Mouse (Mus musculus) limb, embryonic 12.5 days (tissue): ENCODE measurements around the gene Rnf40. TPM values are rescaled to one million over a fixed set of nuclear protein-coding genes. Genes with fewer than 3 reads are reported as not detected.
A peak's percentile ranks its signal among the peaks of the same experiment; 100 is the strongest.

Experiments
- ATAC-seq: fragments of 200-750 bp; cut with Nextera tagmentation; 2 replicates; pipeline ENCODE4 v1.8.0; 2017; ENCODE audit warnings: low read depth, moderate TSS enrichment; ENCODE audit not compliant: insufficient number of reproducible peaks, insufficient read depth, low FRiP score, low TSS enrichment
- H3K27ac ChIP-seq: fragments of 300-500 bp; sonication (generic); 2 replicates; pipeline ENCODE4 v1.5.1; 2016; ENCODE audit warnings: mild to moderate bottlenecking, moderate library complexity
- H3K27me3 ChIP-seq: fragments of 300-500 bp; sonication (generic); 2 replicates; pipeline ENCODE4 v1.6.1; 2016; ENCODE audit warnings: mild to moderate bottlenecking, moderate library complexity
- H3K36me3 ChIP-seq: fragments of 300-500 bp; sonication (generic); 2 replicates; pipeline ENCODE4 v1.6.1; 2016; ENCODE audit warnings: mild to moderate bottlenecking, moderate library complexity
- H3K4me1 ChIP-seq: fragments of 300-500 bp; sonication (generic); replicated peaks from 2 replicates; pipeline ENCODE4 v1.6.1; 2016
- H3K4me2 ChIP-seq: fragments of 300-500 bp; sonication (generic); 2 replicates; pipeline ENCODE4 v1.6.1; 2016; ENCODE audit warnings: mild to moderate bottlenecking, moderate library complexity
- H3K4me3 ChIP-seq: fragments of 300-500 bp; sonication (generic); replicated peaks from 2 replicates; pipeline ENCODE4 v1.5.1; 2016; ENCODE audit warnings: mild to moderate bottlenecking
- H3K9ac ChIP-seq: fragments of 300-500 bp; sonication (generic); replicated peaks from 2 replicates; pipeline ENCODE4 v1.6.1; 2016; ENCODE audit warnings: mild to moderate bottlenecking, moderate library complexity
- H3K9me3 ChIP-seq: fragments of 300-500 bp; sonication (generic); 2 replicates; pipeline ENCODE4 v1.6.1; 2016; ENCODE audit warnings: mild to moderate bottlenecking, moderate library complexity
- WGBS: fragments of 180-500 bp; shearing (Covaris S2); methylation state at CpG from one replicate; pipeline ENCODE4 v1.1.7; 2016; 5-methylcytosine and 5-hydroxymethylcytosine counted together
- polyA plus RNA-seq: library from polyadenylated mRNA; unstranded; fragments of >200 nt; fragmentation: Nextera tagmentation; extraction: Ambion mirVana; gene quantifications from 2 replicates; pipeline ENCODE4 v1.2.1, GENCODE M21; 2016

Gene Rnf40
- polyA plus RNA-seq, 1 experiment from 2014 or later, result 61.6 TPM

DNA sequence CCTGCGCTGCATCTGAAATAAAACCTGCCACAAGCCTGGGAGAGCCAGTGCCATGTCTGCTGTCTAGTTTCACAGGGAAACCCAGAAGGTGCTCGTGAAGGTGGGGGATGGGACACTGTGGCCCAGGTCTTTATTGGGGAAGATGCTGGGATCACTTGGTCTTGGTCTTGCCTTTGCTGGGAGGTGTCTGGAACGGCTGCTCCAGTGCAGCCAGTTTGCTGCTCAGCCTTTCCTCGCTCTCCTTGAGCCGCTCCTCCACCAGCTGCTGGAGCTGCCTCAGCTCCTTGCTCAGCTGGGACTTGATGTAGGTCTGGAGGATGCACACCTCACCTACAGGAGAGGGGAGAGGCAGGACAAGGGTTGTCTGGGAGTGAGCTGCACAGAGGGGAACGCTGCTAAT, 5.3 kb upstream of the Rnf40 start:
- Histone ChIP-seq H3K9me3 (no peaks in the 10 kb centered on the region), H3K36me3 (peaks cover 66% of the 10 kb centered on the region)

DNA sequence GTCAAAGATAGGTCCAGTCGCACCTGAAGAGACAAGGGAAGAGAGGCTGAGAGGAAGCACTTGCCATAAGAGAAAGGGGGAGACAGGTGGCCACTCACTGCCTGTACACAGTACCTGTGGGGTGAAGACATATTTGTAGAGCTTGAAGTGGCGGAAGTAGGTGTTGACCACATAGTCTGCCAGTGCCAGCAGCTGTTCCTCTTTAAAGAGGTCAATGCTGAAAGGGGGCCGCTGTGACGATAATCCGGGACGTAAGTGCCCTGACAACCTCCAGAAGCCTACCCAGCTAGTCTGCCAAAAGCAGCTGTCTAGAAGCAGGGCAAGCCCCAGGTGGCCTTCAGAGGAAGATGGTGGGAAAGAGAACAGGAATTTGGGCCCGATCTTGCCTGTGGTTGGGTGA, 3.5 kb upstream of the Rnf40 start:
- no peak overlapping the region for H3K27ac ChIP-seq
- no peaks in the 10 kb centered on the region for H3K27me3 ChIP-seq
- no peaks in the 10 kb centered on the region for H3K9me3 ChIP-seq
- H3K4me2 ChIP-seq, result no peak overlapping the region
- H3K4me1 ChIP-seq, result peaks cover 18% of the 10 kb centered on the region
- peaks cover 56% of the 10 kb centered on the region for H3K36me3 ChIP-seq
- no peak overlapping the region for H3K4me3 ChIP-seq
- 87% methylated on average over 7 of the region's 7 CpGs for WGBS
- no peak overlapping the region for H3K9ac ChIP-seq
- ATAC-seq, result no peak

More for the DNA sequence above, 5.3 kb upstream of the Rnf40 start:
- Histone ChIP-seq H3K27me3 (no peaks in the 10 kb centered on the region), H3K4me2 (no peak overlapping the region), H3K27ac (no peak overlapping the region), H3K9ac (no peak overlapping the region), H3K4me1 (peaks cover 10% of the 10 kb centered on the region), H3K4me3 (no peak overlapping the region)
- no peak for ATAC-seq
- 88% methylated on average over 6 of the region's 6 CpGs for WGBS

DNA sequence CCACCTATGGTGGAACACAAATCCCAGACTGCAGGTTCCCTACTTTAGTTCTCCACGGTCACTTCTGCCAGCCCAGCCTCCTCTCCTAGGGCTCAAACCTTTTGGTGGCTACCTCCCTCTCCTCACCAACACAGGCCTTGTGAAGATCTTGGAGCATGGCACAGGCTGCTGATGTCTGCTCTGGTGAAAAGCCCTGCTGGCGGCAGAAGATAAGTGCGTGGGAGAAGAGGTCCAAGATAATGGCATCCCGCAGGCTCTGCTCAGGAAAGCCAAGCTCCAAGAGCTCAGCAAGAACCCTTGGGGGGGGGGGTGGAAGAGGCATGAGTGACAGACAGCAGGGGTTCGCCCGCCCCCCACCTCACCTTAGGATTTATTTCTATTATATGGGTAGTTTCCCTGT, 2.4 kb upstream of the Rnf40 start:
- 92% methylated on average over 6 of the region's 6 CpGs for WGBS

DNA sequence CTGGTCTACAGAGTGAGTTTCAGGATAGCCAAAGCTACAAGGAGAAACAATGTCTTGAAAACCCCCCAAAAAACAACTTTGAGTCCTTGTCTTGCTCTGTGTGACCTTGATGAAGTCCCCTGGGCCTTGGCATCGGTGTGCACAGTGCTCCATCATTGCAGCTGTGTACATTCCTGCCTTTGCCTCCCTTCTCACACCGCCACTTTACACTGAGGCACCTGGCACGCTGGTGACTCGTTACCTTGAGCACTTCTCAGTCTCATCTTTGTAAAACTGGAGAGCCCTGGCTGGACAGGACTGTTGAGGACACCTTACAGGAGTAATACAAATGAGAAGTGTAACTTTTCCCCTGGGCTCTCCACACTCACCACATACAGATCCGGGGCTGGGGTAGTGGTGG, 1.4 kb upstream of the Rnf40 start:
- no peak for ATAC-seq
- H3K27ac ChIP-seq, result no peak overlapping the region

More for the DNA sequence above, 2.4 kb upstream of the Rnf40 start:
- Histone ChIP-seq H3K9me3 (no peaks in the 10 kb centered on the region), H3K36me3 (peaks cover 55% of the 10 kb centered on the region), H3K9ac (no peak overlapping the region), H3K4me2 (no peak overlapping the region), H3K4me3 (no peak overlapping the region), H3K27me3 (no peaks in the 10 kb centered on the region), H3K4me1 (peaks cover 18% of the 10 kb centered on the region), H3K27ac (no peak overlapping the region)
- ATAC-seq, result no peak

DNA sequence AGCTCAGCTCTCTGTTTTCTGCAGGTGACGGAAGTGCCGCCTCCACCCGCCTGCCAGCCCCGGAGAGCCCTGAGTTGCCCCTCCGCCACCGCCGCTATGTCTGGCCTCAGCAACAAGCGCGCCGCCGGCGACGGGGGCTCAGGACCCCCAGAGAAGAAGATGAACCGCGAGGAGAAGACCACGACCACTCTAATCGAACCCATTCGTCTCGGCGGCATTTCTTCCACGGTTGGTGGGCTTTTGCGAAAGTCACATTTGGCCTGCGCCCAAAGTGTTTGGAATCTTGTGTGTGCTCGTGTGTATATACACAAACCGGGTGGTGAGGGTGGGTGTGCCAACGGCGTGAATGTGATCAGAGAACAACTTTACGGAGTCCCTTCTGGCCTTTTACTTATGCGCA, 334 bp downstream of the Rnf40 start:
- H3K9me3 ChIP-seq, result no peaks in the 10 kb centered on the region
- H3K9ac ChIP-seq, result peak overlapping the region; percentile 78
- ATAC-seq, result no peak
- peaks cover 18% of the 10 kb centered on the region for H3K4me1 ChIP-seq
- peak overlapping the region; percentile 84 for H3K4me3 ChIP-seq
- 5% methylated on average over 29 of the region's 29 CpGs for whole genome bisulfite sequencing
- peaks cover 54% of the 10 kb centered on the region for H3K36me3 ChIP-seq
- H3K4me2 ChIP-seq, result peak overlapping the region; percentile 90
- H3K27me3 ChIP-seq, result no peaks in the 10 kb centered on the region
- peak overlapping the region; percentile 53; the same call in 1 of the 2 replicates for H3K27ac ChIP-seq

More for the DNA sequence above, 1.4 kb upstream of the Rnf40 start:
- Histone ChIP-seq H3K36me3 (peaks cover 55% of the 10 kb centered on the region), H3K9me3 (no peaks in the 10 kb centered on the region), H3K9ac (peak overlapping the region; percentile 53), H3K4me3 (peak overlapping the region; percentile 84), H3K27me3 (no peaks in the 10 kb centered on the region), H3K4me2 (peak overlapping the region; percentile 90), H3K4me1 (peaks cover 18% of the 10 kb centered on the region)
- 61% methylated on average over 5 of the region's 5 CpGs for WGBS

DNA sequence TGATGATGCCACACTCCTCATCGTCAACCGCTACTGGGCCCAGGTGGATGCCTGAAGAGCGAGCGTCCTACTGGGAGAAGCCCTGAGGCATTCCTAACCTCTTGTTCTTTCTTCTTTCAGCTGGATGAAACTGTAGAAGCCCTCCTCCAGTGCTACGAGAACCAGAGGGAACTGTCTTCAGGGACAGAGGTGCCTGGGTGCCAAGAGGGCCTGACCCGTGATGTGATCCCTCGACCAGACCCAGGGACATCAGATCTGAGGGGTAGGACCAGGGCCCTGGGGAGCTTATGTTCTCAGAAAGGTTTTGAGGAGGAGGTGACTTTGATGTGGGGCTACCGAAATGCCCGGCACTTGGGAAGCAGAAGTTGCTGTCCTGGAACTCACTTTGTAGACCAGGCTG, 1.1 kb downstream of the Rnf40 start:
- 91% methylated on average over 9 of the region's 9 CpGs for WGBS
- H3K9ac ChIP-seq, result no peak overlapping the region
- no peak overlapping the region for H3K27ac ChIP-seq
- no peaks in the 10 kb centered on the region for H3K27me3 ChIP-seq
- H3K9me3 ChIP-seq, result no peaks in the 10 kb centered on the region
- H3K4me3 ChIP-seq, result peak overlapping the region; percentile 84
- peaks cover 18% of the 10 kb centered on the region for H3K4me1 ChIP-seq
- ATAC-seq, result no peak
- peak overlapping the region; percentile 90 for H3K4me2 ChIP-seq
- H3K36me3 ChIP-seq, result peaks cover 54% of the 10 kb centered on the region

DNA sequence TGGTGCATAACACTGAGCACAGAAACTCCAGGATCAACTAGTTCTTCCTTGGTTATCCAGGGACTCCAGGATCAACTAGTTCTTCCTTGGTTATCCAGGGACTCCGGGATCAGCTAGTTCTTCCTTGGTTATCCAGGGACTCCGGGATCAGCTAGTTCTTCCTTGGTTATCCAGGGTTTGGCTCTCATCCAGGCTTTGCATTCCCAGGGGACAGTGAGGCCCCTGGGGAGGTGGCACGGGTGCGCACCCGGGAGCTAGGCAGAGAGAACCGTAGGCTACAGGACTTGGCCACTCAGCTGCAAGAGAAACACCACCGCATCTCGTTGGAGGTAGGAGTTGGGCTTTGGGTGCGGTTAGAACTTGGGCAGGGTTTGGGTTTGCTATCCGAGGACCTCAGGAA, 2.5 kb downstream of the Rnf40 start:
- H3K9me3 ChIP-seq, result no peaks in the 10 kb centered on the region
- H3K9ac ChIP-seq, result no peak overlapping the region
- H3K4me3 ChIP-seq, result no peak overlapping the region
- H3K27me3 ChIP-seq, result no peaks in the 10 kb centered on the region
- H3K4me2 ChIP-seq, result no peak overlapping the region
- H3K27ac ChIP-seq, result no peak overlapping the region
- H3K36me3 ChIP-seq, result peaks cover 64% of the 10 kb centered on the region
- no peak for ATAC-seq
- peaks cover 18% of the 10 kb centered on the region for H3K4me1 ChIP-seq
- WGBS, result 93% methylated on average over 10 of the region's 10 CpGs

DNA sequence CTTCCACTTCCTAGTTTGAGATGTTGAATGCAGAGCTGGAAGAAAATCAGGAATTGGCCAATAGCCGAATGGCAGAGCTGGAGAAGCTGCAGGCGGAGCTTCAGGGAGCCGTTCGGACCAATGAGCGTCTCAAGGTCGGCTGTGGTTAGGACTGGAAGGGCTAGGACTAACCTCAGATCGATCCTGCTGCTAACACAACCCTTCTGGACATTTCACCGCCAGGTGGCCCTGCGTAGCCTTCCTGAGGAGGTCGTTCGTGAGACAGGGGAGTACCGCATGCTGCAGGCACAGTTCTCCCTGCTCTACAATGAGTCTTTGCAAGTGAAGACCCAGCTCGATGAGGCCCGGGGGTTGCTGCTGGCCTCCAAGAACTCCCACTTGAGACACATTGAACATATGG, 4.0 kb downstream of the Rnf40 start:
- H3K27me3 ChIP-seq, result no peaks in the 10 kb centered on the region
- H3K27ac ChIP-seq, result no peak overlapping the region
- 91% methylated on average over 14 of the region's 14 CpGs for WGBS
- H3K36me3 ChIP-seq, result peaks cover 79% of the 10 kb centered on the region
- ATAC-seq, result no peak
- no peak overlapping the region for H3K9ac ChIP-seq
- no peak overlapping the region for H3K4me3 ChIP-seq
- no peaks in the 10 kb centered on the region for H3K9me3 ChIP-seq
- H3K4me1 ChIP-seq, result peaks cover 9% of the 10 kb centered on the region
- H3K4me2 ChIP-seq, result no peak overlapping the region

DNA sequence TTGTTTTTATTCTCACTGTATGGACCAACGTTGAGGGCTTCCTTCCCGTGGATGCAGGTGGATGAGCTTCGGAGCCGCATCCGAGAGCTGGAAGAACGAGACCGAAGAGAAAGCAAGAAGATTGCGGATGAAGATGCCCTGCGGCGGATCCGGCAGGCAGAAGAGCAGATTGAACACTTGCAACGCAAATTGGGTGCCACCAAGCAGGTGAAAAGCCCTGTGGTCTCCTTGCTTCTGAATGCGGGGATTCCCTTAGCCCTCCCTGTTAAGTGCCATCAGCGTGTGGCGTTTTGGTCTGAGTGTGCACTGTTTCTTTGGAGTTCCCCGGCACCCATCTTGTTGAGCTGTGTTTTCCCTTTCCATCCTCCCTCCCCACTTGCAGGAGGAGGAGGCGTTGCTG, 8.2 kb downstream of the Rnf40 start:
- no peak for ATAC-seq
- WGBS, result 94% methylated on average over 17 of the region's 17 CpGs
- Histone ChIP-seq H3K4me2 (no peak overlapping the region), H3K9ac (no peak overlapping the region), H3K36me3 (peaks cover 99% of the 10 kb centered on the region), H3K4me3 (no peak overlapping the region), H3K4me1 (no peaks in the 10 kb centered on the region), H3K27ac (no peak overlapping the region), H3K27me3 (no peaks in the 10 kb centered on the region), H3K9me3 (no peaks in the 10 kb centered on the region)

DNA sequence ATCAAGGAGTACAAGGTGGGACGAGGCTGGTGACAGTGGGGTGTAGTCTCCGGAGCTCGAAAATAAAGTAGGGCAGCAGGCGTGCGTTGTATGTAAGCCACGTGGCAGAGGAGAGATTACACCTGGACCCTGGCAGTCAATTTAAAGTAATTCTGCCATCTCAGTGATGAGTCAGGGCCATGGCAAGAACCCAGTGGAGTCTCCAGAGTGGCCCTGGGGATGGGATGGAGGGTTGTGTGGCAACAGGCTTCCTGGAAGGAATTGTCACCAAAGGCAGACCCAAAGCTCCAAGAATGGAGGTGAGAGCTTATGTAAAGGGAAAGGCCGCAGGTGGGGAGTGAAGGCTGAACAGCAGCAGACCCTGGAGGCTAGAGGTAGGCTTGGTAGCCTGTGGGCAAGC, 12.0 kb downstream of the Rnf40 start:
- H3K36me3 ChIP-seq, result peaks cover 95% of the 10 kb centered on the region

DNA sequence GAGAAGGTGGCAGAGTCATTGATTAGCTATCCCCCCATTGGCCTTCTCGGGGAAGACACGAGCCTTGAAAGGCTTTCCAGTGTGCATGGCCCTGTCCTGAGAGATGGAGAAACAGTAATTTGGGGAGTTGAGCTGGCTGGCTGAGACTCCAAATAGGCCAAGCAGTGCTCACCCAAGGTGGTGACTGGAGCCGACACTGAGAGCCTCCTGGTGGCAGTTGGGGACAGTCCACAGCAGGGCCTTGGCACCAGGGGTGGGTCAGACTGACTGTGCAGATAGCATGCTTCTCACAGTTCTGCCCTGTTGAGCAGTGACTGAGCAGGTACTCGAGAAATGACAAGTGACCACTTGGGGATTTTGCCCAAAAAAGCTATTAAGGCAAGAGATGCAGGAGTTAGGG, 13.2 kb downstream of the Rnf40 start:
- no peak for ATAC-seq
- Histone ChIP-seq H3K4me2 (no peak overlapping the region), H3K4me3 (no peak overlapping the region), H3K9ac (no peak overlapping the region), H3K36me3 (peaks cover 95% of the 10 kb centered on the region), H3K9me3 (no peaks in the 10 kb centered on the region), H3K27me3 (no peaks in the 10 kb centered on the region), H3K27ac (no peak overlapping the region), H3K4me1 (no peaks in the 10 kb centered on the region)
- WGBS, result 89% methylated on average over 4 of the region's 4 CpGs

More for the DNA sequence above, 12.0 kb downstream of the Rnf40 start:
- Histone ChIP-seq H3K9me3 (no peaks in the 10 kb centered on the region), H3K4me2 (no peak overlapping the region), H3K27me3 (no peaks in the 10 kb centered on the region), H3K9ac (no peak overlapping the region), H3K27ac (no peak overlapping the region), H3K4me1 (no peaks in the 10 kb centered on the region), H3K4me3 (no peak overlapping the region)
- ATAC-seq, result no peak
- 96% methylated on average over 7 of the region's 7 CpGs for WGBS

DNA sequence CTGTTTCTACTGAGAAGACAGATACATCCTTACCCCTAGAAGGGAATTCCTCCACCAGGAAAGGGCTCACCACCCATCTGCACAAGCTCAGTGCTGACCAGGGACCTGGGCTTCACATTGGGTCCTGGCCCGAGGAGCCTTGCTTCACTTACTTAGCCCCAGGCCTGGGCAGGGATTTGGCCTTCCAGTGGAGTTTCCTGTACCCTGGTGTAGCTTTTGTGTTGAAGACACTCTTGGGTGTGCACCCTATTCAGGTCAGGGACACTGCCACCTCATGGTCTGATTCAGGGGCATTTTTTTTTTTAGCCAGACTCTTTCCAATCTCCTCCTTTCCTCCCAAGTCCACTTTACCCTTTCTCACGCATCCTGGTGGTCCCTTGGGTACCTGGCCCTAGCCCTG, 14.3 kb downstream of the Rnf40 start:
- peaks cover 95% of the 10 kb centered on the region for H3K36me3 ChIP-seq
- no peak for ATAC-seq
- 95% methylated on average over 2 of the region's 2 CpGs for WGBS

More for the DNA sequence above, 14.3 kb downstream of the Rnf40 start:
- no peaks in the 10 kb centered on the region for H3K4me1 ChIP-seq
- no peaks in the 10 kb centered on the region for H3K9me3 ChIP-seq
- H3K27ac ChIP-seq, result no peak overlapping the region
- no peak overlapping the region for H3K4me2 ChIP-seq
- H3K4me3 ChIP-seq, result no peak overlapping the region
- no peak overlapping the region for H3K9ac ChIP-seq
- no peaks in the 10 kb centered on the region for H3K27me3 ChIP-seq
